Mouse (Mus musculus): Measurements from ENCODE around the gene Gm28168. TPM values are rescaled to one million over a fixed set of nuclear protein-coding genes. Genes with fewer than 3 reads are reported as not detected.

Gm28168 gene
- total RNA-seq (2023), result not detected in 2 replicates

GRCm38 (mm10) chr1:117927715-117928114, at the start of gene Gm28168:
Gene Gm28168, plus strand, starts transcription at chr1:117928015.

GRCm38 (mm10) chr1:117965639-117966038, 37.8 kb downstream of the Gm28168 start, which contains the start of gene Gm7145:
Gene Gm7145, plus strand, starts transcription at chr1:117965939.

Other genes starting within 250 kb of the Gm28168 start
- gene Gm28363, start 230.9 kb upstream of the Gm28168 start, total RNA-seq (2023), result not detected in 2 replicates
- gene B020011L13Rik, start 146.9 kb upstream of the Gm28168 start, total RNA-seq (2023), result not detected in 2 replicates
- gene Gm28360, start 97.9 kb upstream of the Gm28168 start, total RNA-seq (2023), result not detected in 2 replicates
- not detected in 2 replicates for gene Gm7145, start 37.9 kb downstream of the Gm28168 start, total RNA-seq (2023)
- gene Gm29106, start 248.5 kb downstream of the Gm28168 start, total RNA-seq (2023), result not detected in 2 replicates

Data from neutrophil, adult 65 days (primary cell).